8 mouse cellular contexts compared by ENCODE assay signal in genomic region chr8:94900617-94901016, GRCm38 (mm10). TPM values are rescaled to one million over a fixed set of nuclear protein-coding genes. Genes with fewer than 3 reads are reported as not detected.
DNase-seq lines count a peak whose midpoint lies in the region; ATAC-seq and TF ChIP-seq lines count a peak whose summit lies in the region.

No protein-coding gene starts in this region.

- DNase-seq in heart, adult 2 months: peak; percentile 42 to 43
- no peak for DNase-seq in heart, adult 8-10 months (ENCODE audit: low spot score)
- no peak for DNase-seq in midbrain, embryonic 14.5 days
- peak; percentile 49 for DNase-seq in heart, postnatal 4 days

- intact Hi-C loops in heart, adult 2 months (cut with DNase I): no loop called here

- no peak overlapping the region for H3K4me3 ChIP-seq in heart, adult 2 months
- no peak overlapping the region for H3K4me3 ChIP-seq in midbrain, embryonic 16.5 days (ENCODE audit: low read depth, low read length)
- H3K4me3 ChIP-seq in midbrain, embryonic 14.5 days (replicated peaks; ENCODE audit: low read depth, low read length): no peak overlapping the region
- no peak overlapping the region for H3K4me3 ChIP-seq in stomach, embryonic 16.5 days (replicated peaks; ENCODE audit: low read length)

- TF ChIP-seq POLR2A in heart, adult 2 months (IDR thresholded peaks at IDR 0.05; ENCODE audit: insufficient read depth, low read depth, low read length): no peak

- H3K9ac ChIP-seq in heart, adult 2 months (ENCODE audit: low read depth, low read length): no peak overlapping the region
- 0 out of 2 replicates have a peak overlapping the region, but pooled peaks have one; percentile 20 for H3K9ac ChIP-seq in midbrain, embryonic 16.5 days (ENCODE audit: low read depth, low read length)
- no peak overlapping the region for H3K9ac ChIP-seq in midbrain, embryonic 14.5 days (replicated peaks; ENCODE audit: low read length)
- H3K9ac ChIP-seq in stomach, embryonic 16.5 days (ENCODE audit: low read length): no peak overlapping the region

- no peak for TF ChIP-seq CTCF in heart, adult 2 months (IDR thresholded peaks at IDR 0.05)

- no peaks in the 10 kb centered on the region for H3K9me3 ChIP-seq in midbrain, embryonic 16.5 days (replicated peaks; ENCODE audit: control insufficient read depth, low read length, poor library complexity, severe bottlenecking)
- H3K9me3 ChIP-seq in midbrain, embryonic 14.5 days (ENCODE audit: control insufficient read depth, low read length): no peaks in the 10 kb centered on the region
- H3K9me3 ChIP-seq in stomach, embryonic 16.5 days (replicated peaks; ENCODE audit: control insufficient read depth, low read length): no peaks in the 10 kb centered on the region

- peaks cover 21% of the 10 kb centered on the region for H3K4me1 ChIP-seq in heart, adult 2 months (ENCODE audit: control insufficient read depth, insufficient read depth, low read length)
- no peaks in the 10 kb centered on the region for H3K4me1 ChIP-seq in midbrain, embryonic 16.5 days (ENCODE audit: control insufficient read depth, insufficient read depth, low read length)
- no peaks in the 10 kb centered on the region for H3K4me1 ChIP-seq in midbrain, embryonic 14.5 days (ENCODE audit: control insufficient read depth, insufficient read depth, low read length)
- peaks cover 26% of the 10 kb centered on the region for H3K4me1 ChIP-seq in stomach, embryonic 16.5 days (ENCODE audit: control insufficient read depth, insufficient read depth, low read length)

- no peak for ATAC-seq in midbrain, embryonic 16.5 days
- no peak for ATAC-seq in midbrain, embryonic 14.5 days (ENCODE audit: low FRiP score, low TSS enrichment)
- ATAC-seq in stomach, embryonic 16.5 days (ENCODE audit: insufficient read depth, low FRiP score): no peak
- no peak for ATAC-seq in cerebellum, adult (ENCODE audit: insufficient number of reproducible peaks, low FRiP score, low TSS enrichment)
- ATAC-seq in megakaryocyte, adult 5-6 weeks (ENCODE audit: poor library complexity, severe bottlenecking): no peak

- no peak overlapping the region for H3K4me2 ChIP-seq in midbrain, embryonic 16.5 days (ENCODE audit: low read length)
- no peak overlapping the region for H3K4me2 ChIP-seq in midbrain, embryonic 14.5 days (ENCODE audit: low read length)
- no peak overlapping the region for H3K4me2 ChIP-seq in stomach, embryonic 16.5 days (ENCODE audit: low read depth, low read length)

- no peaks in the 10 kb centered on the region for H3K27me3 ChIP-seq in heart, adult 2 months (ENCODE audit: control insufficient read depth, insufficient read depth, low read length)
- no peaks in the 10 kb centered on the region for H3K27me3 ChIP-seq in midbrain, embryonic 16.5 days (ENCODE audit: control insufficient read depth, insufficient read depth, low read depth, low read length)
- H3K27me3 ChIP-seq in midbrain, embryonic 14.5 days (ENCODE audit: control insufficient read depth, insufficient read depth, low read length): no peaks in the 10 kb centered on the region
- H3K27me3 ChIP-seq in stomach, embryonic 16.5 days (ENCODE audit: control insufficient read depth, insufficient read depth, low read length): no peaks in the 10 kb centered on the region

- peaks cover 2% of the 10 kb centered on the region for H3K36me3 ChIP-seq in heart, adult 2 months (ENCODE audit: control insufficient read depth, insufficient read depth, low read length)
- H3K36me3 ChIP-seq in midbrain, embryonic 16.5 days (ENCODE audit: control insufficient read depth, insufficient read depth, low read length): no peaks in the 10 kb centered on the region
- H3K36me3 ChIP-seq in midbrain, embryonic 14.5 days (ENCODE audit: control insufficient read depth, insufficient read depth, low read length): no peaks in the 10 kb centered on the region
- no peaks in the 10 kb centered on the region for H3K36me3 ChIP-seq in stomach, embryonic 16.5 days (ENCODE audit: control insufficient read depth, insufficient read depth, low read length)

- no peaks in the 10 kb centered on the region for H3K79me2 ChIP-seq in heart, adult 2 months (replicated peaks; ENCODE audit: control insufficient read depth, insufficient read depth, low read length)

- no peak for TF ChIP-seq EP300 in heart, adult 2 months (IDR thresholded peaks at IDR 0.05; ENCODE audit: insufficient read depth, low read depth, low read length)

- 7% methylated on average over 6 of the region's 6 CpGs for WGBS in heart, adult 2 months
- WGBS in midbrain, embryonic 16.5 days: 22% methylated on average over 6 of the region's 6 CpGs
- WGBS in midbrain, embryonic 14.5 days: 13% methylated on average over 6 of the region's 6 CpGs
- 26% methylated on average over 6 of the region's 6 CpGs for WGBS in stomach, embryonic 16.5 days

- H3K27ac ChIP-seq in heart, adult 2 months: peak overlapping the region; percentile 73
- H3K27ac ChIP-seq in midbrain, embryonic 16.5 days (ENCODE audit: low read length): no peak overlapping the region
- H3K27ac ChIP-seq in midbrain, embryonic 14.5 days (replicated peaks; ENCODE audit: low read depth, low read length): no peak overlapping the region
- H3K27ac ChIP-seq in stomach, embryonic 16.5 days (ENCODE audit: low read length): peak overlapping the region; percentile 2; the same call in 1 of the 2 replicates

RNA-seq across cellular contexts. Expression of gene Ccdc102a, which starts 17.3 kb away (rescaled TPM):
- 1 to 10 TPM; 5.0 to 5.7 TPM for total RNA-seq in heart, adult 2 months (2021)
- polyA plus RNA-seq in heart, adult 2 months (2012; rRNA removed): 5.2 and 6.4 TPM in 2 replicates
- total RNA-seq in heart, adult 8-10 months (2022): 1 to 10 TPM; 3.0 to 5.7 (median 4.4) TPM
- polyA plus RNA-seq in midbrain, embryonic 16.5 days (2015; fragmentation: Nextera tagmentation; extraction: Ambion mirVana): 3.4 and 3.8 TPM in 2 replicates
- polyA plus RNA-seq in midbrain, embryonic 14.5 days (2014; fragmentation: Nextera tagmentation; extraction: Ambion mirVana): 3.6 and 5.2 TPM in 2 replicates
- total RNA-seq in heart, postnatal 4 days (2021): 10 to 100 TPM; 18.1 to 19.4 TPM
- 10.9 and 14.8 TPM in 2 replicates for polyA plus RNA-seq in stomach, embryonic 16.5 days (2015; fragmentation: Nextera tagmentation; extraction: Ambion mirVana)
- 1.8 and 3.3 TPM in 2 replicates for total RNA-seq in megakaryocyte, adult 5-6 weeks (2015)
- 9.1 and 10.7 TPM in 2 replicates for total RNA-seq in megakaryocyte, adult 5-6 weeks (2017)

RNA-seq across cellular contexts. Expression of gene Adgrg5, which starts 22.9 kb away (rescaled TPM):
- under 1 TPM; 0.08 to 0.27 TPM for total RNA-seq in heart, adult 2 months (2021)
- 0.62 and 0.97 TPM in 2 replicates for polyA plus RNA-seq in heart, adult 2 months (2012; rRNA removed)
- under 1 TPM in 1 of 4 experiments, not detected in 3; 0.57 TPM for total RNA-seq in heart, adult 8-10 months (2022)
- polyA plus RNA-seq in midbrain, embryonic 16.5 days (2015; fragmentation: Nextera tagmentation; extraction: Ambion mirVana): 0.62 TPM in 1 of 2 replicates, not detected in the other
- 0.12 TPM in 1 of 2 replicates, not detected in the other for polyA plus RNA-seq in midbrain, embryonic 14.5 days (2014; fragmentation: Nextera tagmentation; extraction: Ambion mirVana)
- under 1 TPM; 0.12 to 0.50 TPM for total RNA-seq in heart, postnatal 4 days (2021)
- polyA plus RNA-seq in stomach, embryonic 16.5 days (2015; fragmentation: Nextera tagmentation; extraction: Ambion mirVana): 0.44 and 0.45 TPM in 2 replicates
- total RNA-seq in megakaryocyte, adult 5-6 weeks (2015): 0.58 and 2.4 TPM in 2 replicates
- total RNA-seq in megakaryocyte, adult 5-6 weeks (2017): 0.45 and 1.2 TPM in 2 replicates

RNA-seq across cellular contexts. Expression of gene Dok4, which starts 24.5 kb away (rescaled TPM):
- 10 to 100 TPM; 13.7 to 14.8 TPM for total RNA-seq in heart, adult 2 months (2021)
- 23.0 and 36.2 TPM in 2 replicates for polyA plus RNA-seq in heart, adult 2 months (2012; rRNA removed)
- total RNA-seq in heart, adult 8-10 months (2022): 10 to 100 TPM in 3 of 4 experiments, 1 to 10 TPM in 1; 9.2 to 15.2 (median 14.8) TPM
- 96.2 and 112 TPM in 2 replicates for polyA plus RNA-seq in midbrain, embryonic 16.5 days (2015; fragmentation: Nextera tagmentation; extraction: Ambion mirVana)
- polyA plus RNA-seq in midbrain, embryonic 14.5 days (2014; fragmentation: Nextera tagmentation; extraction: Ambion mirVana): 65.0 and 77.9 TPM in 2 replicates
- total RNA-seq in heart, postnatal 4 days (2021): 10 to 100 TPM; 34.2 to 39.5 TPM
- 28.8 and 29.5 TPM in 2 replicates for polyA plus RNA-seq in stomach, embryonic 16.5 days (2015; fragmentation: Nextera tagmentation; extraction: Ambion mirVana)
- 0.75 TPM in 1 of 2 replicates, not detected in the other for total RNA-seq in megakaryocyte, adult 5-6 weeks (2015)
- total RNA-seq in megakaryocyte, adult 5-6 weeks (2017): 0.69 and 0.92 TPM in 2 replicates

RNA-seq across cellular contexts. Expression of gene Polr2c, which starts 43.4 kb away (rescaled TPM):
- 10 to 100 TPM; 55.9 to 69.5 TPM for total RNA-seq in heart, adult 2 months (2021)
- polyA plus RNA-seq in heart, adult 2 months (2012; rRNA removed): 142 and 198 TPM in 2 replicates
- 10 to 100 TPM; 65.4 to 71.4 (median 68.7) TPM for total RNA-seq in heart, adult 8-10 months (2022)
- polyA plus RNA-seq in midbrain, embryonic 16.5 days (2015; fragmentation: Nextera tagmentation; extraction: Ambion mirVana): 111 and 112 TPM in 2 replicates
- polyA plus RNA-seq in midbrain, embryonic 14.5 days (2014; fragmentation: Nextera tagmentation; extraction: Ambion mirVana): 117 and 127 TPM in 2 replicates
- 10 to 100 TPM; 63.3 to 74.8 TPM for total RNA-seq in heart, postnatal 4 days (2021)
- polyA plus RNA-seq in stomach, embryonic 16.5 days (2015; fragmentation: Nextera tagmentation; extraction: Ambion mirVana): 128 and 129 TPM in 2 replicates
- total RNA-seq in megakaryocyte, adult 5-6 weeks (2015): 44.1 and 46.4 TPM in 2 replicates
- total RNA-seq in megakaryocyte, adult 5-6 weeks (2017): 40.3 and 43.5 TPM in 2 replicates

Comparison
In these comparisons a context has a peak if more than half of its experiments do, and no peak if none do; other contexts are left out.
1. DNase-seq: peak in heart, adult 2 months (2 of 2) and heart, postnatal 4 days (single experiment); none in heart, adult 8-10 months (single experiment) and midbrain, embryonic 14.5 days (single experiment).
2. H3K27ac ChIP-seq: peak in heart, adult 2 months (single experiment) and stomach, embryonic 16.5 days (single experiment); none in midbrain, embryonic 16.5 days (single experiment) and midbrain, embryonic 14.5 days (single experiment).
3. RNA of gene Dok4, which starts 24.5 kb away (total RNA-seq): 34.2 to 39.5 TPM in heart, postnatal 4 days, 9.2 to 15.2 TPM in heart, adult 8-10 months and 13.7 to 14.8 TPM in heart, adult 2 months; 0.69 to 0.92 TPM in megakaryocyte, adult 5-6 weeks; every median in the first group is over 4 times any median in the second.